Mouse (Mus musculus): ENCODE measurements around the gene Rpl12. TPM values are rescaled to one million over a fixed set of nuclear protein-coding genes. Genes with fewer than 3 reads are reported as not detected.
A peak's percentile ranks its signal among the peaks of the same experiment; 100 is the strongest.

The Rpl12 gene
- total RNA-seq (2021), result 155 and 192 TPM in 2 replicates
- long read RNA-seq, experiment 1, transcript Rpl12-201 (7 exons, 729 nt), result minor isoform, 5 of 66 reads
- long read RNA-seq, experiment 1, transcript Rpl12-203 (7 exons, 1,242 nt), result major isoform, 59 of 66 reads
- long read RNA-seq, experiment 1, partial matches to known transcripts, result 1 of 66 reads
- long read RNA-seq, experiment 1, other reads (novel, unspliced or antisense), result 1 of 66 reads
- long read RNA-seq, experiment 2, transcript Rpl12-203 (7 exons, 1,242 nt), result major isoform, 69 of 76 reads
- long read RNA-seq, experiment 2, partial matches to known transcripts, result 4 of 76 reads
- long read RNA-seq, experiment 2, other reads (novel, unspliced or antisense), result 3 of 76 reads

DNA sequence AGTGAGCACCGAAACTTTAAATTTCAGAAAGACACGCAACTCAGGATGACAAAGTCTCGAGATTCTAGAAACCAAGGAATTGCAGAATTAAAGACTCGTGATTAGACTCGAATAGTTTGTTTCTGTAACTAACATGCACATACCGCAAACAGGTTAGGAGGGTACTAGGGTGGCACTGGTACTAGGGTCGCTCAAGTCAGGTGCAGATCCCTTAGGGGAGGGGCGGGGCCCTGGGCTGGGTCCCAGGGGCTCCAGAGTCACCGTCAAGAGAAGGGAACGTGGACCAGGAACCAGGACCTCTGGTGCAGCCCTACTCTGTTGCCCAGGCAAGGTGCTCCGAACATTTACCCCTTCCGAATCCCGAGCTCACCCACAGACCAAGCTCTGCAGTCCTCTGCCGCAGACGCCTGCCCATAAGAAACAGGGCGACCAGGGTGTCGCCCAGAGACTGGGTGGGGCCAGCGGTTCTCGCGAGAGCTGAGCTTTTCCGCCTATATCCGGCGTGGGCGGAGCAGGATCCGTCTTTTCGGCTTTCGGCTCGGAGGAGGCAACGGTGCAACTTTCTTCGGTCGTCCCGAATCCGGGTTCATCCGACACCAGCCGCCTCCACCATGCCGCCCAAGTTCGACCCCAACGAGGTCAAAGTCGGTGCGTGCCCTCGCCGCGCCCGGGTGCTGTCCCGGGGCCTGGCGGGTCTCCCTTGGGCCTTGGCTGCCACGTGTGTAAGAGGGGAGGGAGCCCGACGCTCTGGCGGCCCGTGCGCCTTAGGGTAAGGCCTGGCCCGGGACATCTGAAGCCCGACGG lies at the start of gene Rpl12, which contains the start of gene Lrsam1:
TSS of gene Rpl12 (plus strand) at position 368 of the 804 bp plus-strand sequence.
TSS of gene Lrsam1 (minus strand) at position 423 of the 804 bp plus-strand sequence.
- DNase-seq, result peak; percentile 98

DNA sequence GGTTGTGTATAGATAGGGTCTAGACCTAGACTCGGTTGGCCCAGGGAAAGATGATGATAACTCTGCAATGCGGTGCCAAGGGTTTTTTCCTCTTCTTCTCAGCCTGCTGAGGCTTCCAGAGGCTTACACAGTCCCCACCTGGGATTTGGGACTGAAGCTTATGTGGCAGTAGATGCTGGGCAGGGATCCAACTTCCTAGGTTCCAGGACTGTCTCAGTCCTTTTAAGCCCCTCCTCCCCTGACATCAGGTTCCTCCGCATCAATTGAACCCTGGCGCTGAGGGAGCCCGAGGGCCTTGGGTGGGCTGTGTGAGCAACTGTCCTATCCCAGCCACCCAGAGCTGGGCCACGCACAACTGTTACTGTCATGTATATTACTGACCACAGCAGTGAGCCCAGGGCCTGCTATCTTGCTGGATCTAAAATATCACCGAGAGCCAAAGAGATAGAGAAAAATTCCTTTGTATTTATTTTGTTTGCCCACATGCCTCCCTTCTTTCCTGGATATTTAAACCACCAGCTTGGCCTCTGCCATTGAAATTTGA lies 49.6 kb upstream of the Rpl12 start:
- no peak for DNase-seq

DNA sequence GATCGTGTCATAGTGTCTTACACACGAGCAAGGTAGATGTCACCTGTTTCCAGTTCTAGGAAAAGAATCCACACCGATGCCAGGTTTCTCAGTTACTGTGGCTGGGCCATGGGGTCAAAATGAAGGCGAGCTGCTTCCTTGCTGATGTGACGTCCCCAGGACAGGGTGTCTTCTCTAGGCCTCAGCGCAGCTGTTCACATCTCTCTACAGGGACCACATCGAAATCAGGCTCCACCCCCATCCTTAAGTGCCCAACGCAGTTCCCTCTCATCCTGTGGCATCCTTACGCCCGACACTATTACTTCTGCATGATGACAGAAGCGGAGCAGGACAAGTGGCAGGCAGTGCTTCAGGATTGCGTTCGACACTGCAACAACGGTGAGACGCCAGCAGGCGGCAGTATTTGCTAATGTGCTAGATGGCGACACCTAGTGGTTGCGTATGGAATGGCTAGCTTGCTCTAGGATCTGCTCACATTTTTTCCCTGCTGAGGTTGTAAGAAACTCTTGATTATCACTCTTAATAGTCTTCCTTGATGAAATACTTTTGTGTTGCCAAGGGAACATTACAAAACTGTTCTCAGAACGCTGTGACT lies 49.1 kb upstream of the Rpl12 start:
- DNase-seq, result peak; percentile 90

DNA sequence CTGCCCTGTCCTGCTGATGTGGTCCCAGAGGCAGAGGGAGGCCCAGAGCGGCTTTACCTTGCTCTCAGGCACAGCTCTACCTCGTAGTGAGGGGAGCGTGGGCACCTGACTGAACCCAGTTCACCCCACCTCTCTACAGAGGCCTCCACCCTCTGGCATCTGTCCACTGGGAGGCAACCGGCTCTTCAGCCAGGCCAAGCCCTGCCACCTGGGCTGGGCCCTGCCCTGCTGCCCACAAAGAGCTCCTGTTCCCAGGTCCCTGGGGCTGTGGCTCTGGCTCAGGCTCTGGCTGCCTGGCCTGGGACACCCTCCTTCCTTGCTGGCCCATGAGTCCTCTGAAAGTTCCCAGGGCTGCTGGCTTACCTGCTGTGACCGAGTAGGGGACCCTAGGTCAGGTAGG lies 47.0 kb upstream of the Rpl12 start:
- DNase-seq, result peak; percentile 66

DNA sequence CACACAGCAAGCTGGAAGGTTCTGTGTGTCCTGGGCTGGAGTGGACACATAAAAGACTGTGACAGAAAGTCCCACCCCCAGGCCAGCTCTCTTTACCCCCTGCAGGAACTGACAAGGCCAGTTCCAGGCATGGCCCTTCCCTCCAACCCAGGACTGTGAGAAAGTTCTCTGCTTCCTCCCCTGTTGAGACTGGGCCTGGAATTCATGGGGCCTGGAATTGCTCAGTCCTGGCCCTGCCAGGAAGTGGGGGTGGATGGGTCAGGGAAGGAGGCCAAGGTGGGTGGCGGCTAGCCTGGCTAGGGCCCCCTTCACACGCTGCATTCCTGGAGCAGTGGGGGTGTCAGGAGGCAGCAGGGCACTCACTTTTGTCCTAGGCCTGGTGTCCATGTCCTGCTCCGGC lies 46.5 kb upstream of the Rpl12 start:
- peak; percentile 75 for DNase-seq

DNA sequence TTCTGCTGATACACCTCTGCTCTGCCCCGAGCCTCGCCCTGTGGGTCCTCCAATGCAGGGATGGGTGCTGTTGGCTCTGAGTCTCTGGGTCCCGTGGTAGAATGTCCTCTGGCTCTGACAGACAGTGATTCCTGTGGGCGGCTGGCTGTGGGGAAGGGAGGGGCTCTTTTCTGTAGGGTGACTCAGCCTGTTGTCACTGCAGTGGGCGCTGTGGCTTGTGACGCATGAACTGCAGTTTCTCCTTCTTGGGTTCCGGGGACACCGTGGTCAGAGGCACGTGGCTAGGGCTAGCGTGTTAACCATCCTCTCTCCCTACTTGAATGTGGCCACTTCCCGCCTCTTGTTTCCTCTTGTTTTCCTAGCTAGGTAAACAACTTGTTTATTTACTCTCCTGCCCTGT lies 43.8 kb upstream of the Rpl12 start:
- peak; percentile 75 for DNase-seq

DNA sequence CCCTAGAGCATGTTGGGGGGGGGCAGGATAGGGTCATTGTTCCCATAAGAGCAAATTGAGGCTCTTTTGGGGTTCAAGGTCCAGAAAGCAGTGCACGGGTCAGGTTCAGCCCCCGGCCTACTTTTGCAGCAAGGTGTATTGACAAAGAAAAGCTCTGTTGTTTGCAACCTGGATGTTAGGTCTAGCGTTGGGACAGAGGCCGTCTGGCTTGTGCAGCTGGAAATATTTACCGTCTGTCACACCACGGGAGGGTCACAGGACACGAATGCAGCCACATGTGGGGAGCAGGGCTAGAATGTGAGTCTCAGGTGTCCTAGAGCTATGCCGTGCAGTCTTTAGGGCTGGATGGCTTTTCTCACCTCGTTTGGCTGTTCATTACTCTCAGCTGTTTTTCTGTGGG lies 43.0 kb upstream of the Rpl12 start:
- no peak for DNase-seq

DNA sequence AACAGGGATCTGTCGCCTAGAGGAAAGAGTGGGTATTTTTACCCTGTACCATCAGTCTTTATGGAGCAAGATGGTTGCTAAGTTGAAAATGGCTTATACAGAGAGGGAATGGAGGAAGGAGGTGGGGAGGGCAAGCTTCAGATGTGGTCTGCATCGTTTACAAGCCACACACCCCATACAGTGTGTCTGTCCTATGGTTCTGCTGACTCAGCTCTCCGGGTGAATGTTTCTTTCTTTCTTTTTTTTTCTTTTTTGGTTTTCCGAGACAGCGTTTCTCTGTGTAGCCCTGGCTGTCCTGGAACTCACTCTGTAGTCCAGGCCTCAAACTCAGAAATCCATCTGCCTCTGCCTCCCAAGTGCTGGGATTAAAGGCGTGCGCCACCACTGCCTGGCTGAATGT lies 40.1 kb upstream of the Rpl12 start:
- no peak for DNase-seq

DNA sequence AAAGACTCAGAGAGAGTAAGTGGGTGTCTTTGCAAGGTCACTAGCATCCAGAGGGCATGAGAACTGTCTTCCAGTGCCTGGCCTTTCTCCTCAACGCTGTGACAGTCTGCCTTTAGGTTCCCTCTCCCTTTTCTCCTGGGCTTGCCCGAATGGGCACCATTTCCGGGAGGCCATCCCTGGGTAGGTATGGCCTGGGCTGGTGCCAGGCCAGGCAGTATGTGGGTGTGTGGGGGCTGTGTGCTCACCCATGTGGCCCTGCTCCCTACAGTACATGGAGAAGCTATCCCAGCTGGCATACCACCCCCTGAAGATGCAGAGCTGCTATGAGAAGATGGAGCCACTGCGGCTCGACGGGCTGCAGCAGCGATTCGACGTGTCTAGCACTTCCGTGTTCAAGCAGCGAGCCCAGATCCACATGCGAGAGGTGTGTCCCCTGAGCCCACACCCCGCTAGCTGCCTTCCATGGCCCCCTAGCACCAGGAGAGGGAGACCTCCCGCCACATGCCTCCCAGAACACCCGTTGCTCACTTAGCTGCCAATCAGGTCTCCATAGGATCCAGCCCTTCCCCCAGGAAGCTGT lies 39.5 kb upstream of the Rpl12 start:
- no peak for DNase-seq

DNA sequence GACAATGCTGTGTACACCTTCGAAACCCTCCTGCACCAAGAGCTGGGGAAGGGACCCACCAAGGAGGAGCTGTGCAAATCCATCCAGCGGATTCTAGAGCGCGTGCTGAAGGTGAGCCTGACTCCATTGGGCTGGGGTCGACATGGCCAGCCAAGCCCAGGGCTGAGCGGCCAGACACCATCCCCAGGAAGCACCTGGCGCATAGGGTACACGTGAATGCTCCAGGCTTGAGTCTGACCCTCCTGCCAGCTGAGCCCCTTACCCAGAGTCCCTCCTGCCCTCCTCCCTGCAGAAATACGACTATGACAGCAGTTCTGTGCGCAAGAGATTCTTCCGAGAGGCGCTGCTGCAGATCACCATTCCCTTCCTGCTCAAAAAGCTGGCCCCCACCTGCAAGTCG lies 38.8 kb upstream of the Rpl12 start:
- no peak for DNase-seq

DNA sequence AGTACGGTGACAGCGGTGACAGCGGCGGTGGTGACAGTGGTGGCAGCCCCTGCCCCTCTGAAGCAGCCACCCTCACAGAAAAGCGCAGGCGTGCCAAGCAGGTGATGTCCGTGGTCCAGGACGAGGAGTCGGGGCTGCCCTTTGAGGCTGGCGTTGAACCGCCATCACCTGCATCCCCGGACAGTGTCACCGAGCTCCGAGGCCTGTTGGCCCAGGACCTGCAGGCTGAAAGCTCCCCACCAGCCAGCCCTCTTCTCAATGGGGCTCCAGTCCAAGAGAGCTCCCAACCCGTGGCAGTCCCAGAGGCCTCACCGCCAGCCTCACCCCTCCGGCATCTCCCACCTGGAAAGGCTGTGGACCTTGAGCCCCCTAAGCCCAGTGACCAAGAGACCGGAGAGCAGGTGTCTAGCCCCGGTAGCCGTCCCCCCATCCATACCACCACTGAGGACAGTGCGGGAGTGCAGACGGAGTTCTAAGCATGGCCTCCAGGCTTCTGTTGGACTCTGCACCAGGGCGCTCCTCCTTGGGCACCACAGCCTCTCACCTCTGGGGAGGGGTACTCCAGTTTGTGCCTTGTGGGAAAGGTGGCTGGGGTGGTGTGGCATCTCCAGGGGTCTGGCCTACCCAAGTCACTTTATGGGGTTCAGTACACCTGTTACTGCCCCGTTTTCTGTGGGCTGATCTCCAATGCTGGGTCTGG lies 37.7 kb upstream of the Rpl12 start:
- DNase-seq, result no peak

DNA sequence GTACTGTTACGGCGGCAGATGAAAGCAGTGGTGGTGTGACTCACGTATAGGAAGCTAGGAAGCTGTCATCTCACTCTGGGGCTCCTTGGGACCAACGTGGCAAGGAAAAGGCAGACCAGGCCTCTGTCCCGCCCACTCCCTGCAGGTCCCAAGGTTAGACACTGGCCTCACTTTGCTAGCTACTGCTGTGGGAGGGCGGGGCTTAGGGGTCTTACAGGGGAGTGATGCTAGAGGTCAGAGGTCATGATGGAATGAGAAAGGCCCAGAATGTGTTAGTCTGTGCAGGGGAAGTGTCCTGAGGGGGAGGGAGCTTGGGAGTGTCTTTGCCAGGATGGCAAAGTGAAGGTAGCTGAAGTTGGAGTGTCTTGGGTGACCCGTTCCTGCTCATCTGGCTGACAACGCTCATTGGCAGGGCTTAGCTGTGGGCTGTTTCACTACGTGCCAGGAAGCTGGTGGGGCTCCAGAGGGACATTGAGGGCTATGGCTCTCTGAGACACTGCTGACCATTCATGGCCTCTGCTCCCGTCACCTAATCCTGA lies 37.0 kb upstream of the Rpl12 start:
- no peak for DNase-seq

DNA sequence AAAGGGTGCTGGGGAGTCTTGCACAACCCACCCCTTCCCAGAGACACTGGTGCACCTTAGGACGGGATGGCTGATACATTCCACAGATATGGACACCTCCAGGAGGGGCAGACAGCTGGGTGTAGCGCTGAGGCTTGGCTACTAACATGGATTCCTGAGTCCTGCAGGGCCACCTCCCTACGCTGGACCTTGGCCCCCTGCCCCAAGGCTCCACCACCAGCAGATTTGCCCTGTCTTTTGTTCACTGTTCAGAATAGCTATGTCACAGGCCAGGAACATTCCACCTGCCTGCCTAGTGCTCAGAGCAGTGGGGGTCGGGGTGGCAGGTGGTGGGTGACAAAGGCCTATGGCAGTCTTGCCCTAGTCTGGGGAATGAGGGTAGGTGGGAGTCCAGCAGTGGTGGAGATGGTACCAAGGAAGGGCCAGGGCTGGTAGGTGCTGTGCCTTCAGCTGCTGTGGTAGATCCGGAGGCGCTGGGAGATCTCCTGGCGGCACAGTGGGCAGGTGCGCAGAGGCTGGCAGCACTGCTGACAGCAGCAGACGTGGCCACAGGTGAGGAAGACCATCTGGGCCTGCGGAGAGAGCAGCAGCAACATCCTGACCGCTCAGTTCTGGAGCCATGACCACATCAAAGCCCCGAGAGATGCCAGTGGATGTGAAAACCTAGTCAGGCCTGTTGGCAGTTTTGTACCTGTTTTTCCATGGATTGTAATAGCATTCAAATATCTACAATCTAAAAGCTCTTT lies 34.9 kb upstream of the Rpl12 start:
- no peak for DNase-seq

DNA sequence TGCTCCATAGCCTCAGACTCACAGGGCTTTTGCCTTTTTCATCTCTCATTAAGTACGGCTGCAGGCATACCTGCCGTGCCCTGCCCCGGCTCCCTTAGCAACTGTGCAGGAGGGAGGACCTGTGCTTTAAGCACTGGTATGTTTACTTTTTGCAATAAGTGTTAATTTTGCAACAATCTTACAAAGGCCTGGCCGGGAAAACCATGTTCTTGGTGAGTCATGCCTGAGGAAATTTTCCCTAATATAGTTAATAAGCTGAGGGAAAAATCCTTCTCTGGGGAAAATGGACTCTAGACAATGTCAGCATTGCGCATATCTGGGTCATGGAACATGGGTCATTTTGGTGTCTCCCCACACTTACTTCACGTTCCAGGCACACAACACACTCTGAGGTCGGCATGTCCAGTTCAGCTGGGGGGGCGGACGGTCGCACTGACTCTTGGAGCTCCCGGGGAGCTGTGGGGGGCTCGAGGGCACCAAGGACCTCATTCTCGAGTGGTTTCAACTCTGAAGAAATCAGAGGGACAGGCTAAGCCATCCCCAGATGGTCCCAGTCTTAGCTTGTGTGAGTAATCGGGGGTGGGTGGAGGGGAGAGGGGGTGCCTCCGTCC lies 33.6 kb upstream of the Rpl12 start:
- DNase-seq, result no peak

DNA sequence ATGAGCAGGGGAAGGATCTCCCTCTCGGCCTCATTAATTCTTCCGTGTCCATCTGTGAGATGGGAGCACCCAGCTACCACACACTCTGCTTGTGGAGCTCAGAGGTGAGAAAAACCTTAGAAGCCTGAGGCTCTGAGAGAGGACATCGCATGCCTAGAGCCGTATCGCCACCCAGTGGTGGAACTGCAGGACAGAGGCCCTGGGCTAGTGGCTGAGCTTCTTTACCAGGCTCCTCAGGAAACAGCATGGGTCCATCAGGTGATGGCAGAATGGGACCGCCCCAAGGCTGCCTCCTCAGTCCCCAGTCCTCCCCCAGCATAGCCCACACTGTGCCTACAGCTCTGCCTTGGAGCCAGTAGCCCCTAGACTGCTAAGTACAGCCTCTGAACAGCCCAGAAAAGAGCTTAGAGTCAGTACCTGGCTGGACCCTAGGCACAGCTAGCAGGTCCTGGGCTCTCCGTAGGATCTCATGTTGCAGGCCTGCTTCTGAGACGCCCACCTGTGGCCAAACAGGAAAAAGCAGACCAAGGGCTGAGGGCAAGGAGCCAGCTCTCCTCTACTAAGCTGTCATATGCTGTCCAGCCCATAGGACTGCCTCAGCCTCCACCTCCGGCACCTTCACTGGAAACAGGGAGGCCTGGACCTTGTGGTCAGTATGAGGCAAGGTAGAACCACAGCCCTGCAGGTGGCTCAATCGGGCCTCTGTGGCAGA lies 33.0 kb upstream of the Rpl12 start:
- DNase-seq, result peak; percentile 82

DNA sequence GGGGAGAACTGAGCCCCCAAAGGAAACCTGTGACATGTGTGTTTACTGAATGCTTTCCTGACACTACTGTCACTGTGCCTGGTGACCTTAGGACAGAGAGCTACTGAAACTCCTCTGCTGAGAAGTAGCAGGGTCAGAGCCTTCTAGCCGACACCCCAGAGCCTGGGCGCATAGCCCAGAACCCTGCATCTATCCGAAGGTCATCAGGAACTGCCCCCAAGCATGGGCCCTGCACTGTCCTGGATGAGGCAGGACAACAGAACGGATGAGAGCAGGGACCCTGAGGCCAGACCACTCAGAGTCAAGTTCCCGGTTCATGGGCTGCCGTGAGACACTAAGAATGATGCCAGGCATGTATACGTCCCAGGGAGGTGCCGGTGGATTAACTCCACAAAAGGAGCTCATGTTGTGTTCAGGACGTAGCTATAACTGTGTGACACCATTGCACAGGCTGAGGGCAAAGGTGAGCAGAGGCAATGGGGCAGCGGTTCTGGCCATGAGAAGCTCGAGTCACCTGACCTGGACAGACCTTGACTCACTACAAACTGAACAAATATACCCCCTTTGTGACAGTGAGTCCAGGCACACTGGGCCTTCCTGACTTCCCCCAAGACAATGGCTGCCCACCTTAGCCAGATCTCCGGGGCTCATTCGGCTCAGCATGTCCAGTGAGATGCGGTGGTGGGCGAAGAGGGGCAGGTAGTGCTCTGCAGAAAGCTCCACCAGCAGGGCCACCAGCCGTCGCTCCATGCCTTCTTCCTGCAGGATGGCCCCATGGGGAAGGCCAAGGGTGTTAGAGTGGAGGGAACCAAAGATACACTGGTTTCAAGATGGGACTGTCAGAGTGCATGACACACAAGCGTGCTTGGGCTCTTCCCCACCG lies 32.2 kb upstream of the Rpl12 start:
- no peak for DNase-seq

DNA sequence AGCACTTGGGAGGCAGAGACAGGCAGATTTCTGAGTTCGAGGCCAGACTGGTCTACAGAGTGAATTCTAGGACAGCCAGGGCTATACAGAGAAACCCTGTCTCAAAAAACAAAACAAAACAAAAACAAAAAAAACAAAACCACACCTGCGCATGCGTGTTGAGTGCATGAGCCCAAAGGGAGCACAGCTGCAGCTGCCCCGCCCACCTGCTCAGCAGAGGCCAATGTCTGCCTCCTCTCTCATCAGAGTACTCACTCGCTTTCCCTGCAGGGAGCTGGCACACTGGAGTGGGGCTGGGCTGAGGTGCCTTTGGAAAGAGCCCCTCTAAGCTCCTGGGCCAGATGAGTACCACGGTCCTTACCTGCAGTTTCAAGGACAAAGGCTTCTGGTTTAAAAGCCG lies 29.6 kb upstream of the Rpl12 start:
- DNase-seq, result no peak

DNA sequence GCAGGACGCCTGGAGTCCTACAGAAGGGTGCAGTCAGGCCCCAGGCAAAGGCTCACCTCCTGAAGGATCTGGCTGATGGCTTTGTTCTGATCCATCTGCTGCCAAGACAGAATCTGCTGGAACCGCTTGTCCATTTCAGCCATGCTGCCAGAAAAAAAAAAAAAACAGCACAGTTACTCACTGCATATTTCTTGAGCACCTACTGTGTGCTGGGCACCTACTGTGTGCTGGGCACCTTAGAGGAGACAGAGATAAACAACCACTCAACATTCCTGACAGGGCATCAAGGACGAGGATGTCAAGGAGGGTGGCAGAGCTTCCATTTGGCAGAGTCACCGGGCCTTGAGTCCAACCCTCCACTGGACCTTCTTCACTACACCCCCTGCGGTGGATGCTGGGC lies 22.6 kb upstream of the Rpl12 start:
- no peak for DNase-seq

DNA sequence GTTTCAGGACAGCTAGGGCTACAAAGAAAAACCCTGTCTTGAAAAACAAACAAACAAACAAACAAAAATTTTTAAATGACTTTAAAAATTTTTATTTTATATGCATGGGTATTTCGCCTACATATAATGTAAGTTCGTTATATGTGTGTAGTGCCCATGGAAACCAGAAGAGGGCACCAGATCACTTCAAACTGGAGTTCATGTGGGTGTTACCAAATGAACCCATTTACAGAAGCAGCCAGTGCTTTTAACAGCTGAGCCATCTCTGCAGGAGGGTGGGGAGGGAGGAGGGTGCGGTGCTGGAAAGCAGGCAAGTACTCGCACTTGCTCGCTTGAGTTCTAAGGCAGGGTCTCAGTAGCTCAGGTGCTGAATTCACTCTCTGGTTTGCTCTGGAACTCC lies 21.9 kb upstream of the Rpl12 start:
- no peak for DNase-seq

Measured in adrenal gland, postnatal 14 days (tissue).